Mouse (Mus musculus): ENCODE measurements around the gene Ccdc117. TPM values are rescaled to one million over a fixed set of nuclear protein-coding genes. Genes with fewer than 3 reads are reported as not detected.
"Not testable (repeated sequence)": the region's sequence is repeated elsewhere in the genome, so short reads cannot be mapped to it uniquely, and the experiment has no call there.

Ccdc117 gene
- total RNA-seq, 2 experiments from 2014 or later = 16.3 to 30.0 TPM

DNA sequence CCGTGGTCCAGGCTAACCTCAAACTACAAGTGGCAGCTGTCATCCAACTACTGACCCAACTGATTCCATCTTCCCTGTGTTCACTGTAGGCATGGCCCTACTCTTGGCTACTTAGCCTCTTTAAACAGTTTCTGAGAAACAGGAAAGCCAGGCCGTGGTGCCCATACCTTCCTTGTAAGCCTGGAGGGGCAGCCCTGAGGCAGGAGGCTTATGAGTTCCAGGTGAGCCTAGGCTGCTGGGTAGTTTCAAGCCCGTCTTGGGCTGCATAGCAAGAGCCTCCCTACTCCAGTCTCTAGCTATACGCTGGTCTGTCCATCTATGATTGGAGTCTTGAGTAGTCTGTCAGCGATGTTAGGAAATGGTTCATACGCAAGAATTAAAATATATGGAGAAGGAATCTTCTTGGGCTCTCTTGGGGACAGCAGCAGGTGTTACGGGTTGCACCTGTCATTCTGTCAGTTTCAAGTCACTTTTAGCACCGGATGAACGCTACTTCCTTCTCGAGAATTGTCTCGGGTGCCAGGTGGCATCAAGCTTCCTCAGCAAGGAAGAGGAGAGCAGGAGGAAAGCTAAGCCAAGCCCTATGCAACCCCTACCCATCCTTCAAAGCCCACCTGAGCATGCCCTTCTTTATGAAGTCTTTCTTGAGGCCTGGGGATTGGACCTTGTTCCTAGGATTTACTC is 41.9 kb downstream of the Ccdc117 start:
- TF ChIP-seq CTCF (IDR thresholded peaks at IDR 0.05) = no peak
- DNase-seq = no peak
- no peak overlapping the region for H3K4me3 ChIP-seq
- H3K27ac ChIP-seq = peak overlapping the region; percentile 50; the same call in 1 of the 2 replicates
- intact Hi-C loops (cut with DNase I) = no loop called here

DNA sequence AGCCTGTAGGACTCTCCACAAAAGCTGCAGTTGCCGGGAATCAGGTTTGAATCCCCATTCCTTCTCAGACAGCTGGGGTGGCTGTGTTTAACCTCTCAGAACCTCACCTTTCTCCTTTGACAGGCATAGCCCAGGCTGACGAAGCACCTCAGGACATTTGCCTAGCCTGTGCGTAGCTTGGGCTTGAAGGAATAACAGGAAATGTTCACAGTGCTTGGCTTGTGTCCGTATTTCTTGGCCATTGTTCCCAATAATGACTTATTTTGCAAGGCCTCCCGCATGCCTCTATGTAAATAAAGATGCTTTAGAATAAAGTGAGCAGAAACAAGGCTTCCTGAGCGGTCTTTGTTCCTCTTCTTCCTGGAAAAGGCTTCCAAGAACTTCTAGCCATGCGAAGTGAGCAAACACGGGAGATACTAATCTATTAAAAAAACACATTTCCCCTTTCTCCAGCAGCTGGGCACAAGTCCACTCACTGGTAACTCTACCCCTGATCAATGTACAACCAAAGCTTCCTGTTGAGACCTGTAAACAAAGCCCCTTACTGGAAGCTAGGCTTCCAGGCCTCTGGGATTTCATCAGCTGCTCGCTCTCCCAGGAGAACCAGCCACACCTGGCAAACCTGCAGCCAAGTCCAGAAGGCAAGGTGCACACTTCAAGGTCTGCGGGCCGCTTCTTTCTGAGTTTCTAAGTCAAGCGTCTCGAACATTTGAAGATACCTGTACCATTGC is 42.9 kb downstream of the Ccdc117 start:
- no peak for DNase-seq
- no peak overlapping the region for H3K4me3 ChIP-seq
- TF ChIP-seq CTCF (IDR thresholded peaks at IDR 0.05) = no peak
- intact Hi-C loops (cut with DNase I) = no loop called here
- H3K27ac ChIP-seq = peak overlapping the region; percentile 50

DNA sequence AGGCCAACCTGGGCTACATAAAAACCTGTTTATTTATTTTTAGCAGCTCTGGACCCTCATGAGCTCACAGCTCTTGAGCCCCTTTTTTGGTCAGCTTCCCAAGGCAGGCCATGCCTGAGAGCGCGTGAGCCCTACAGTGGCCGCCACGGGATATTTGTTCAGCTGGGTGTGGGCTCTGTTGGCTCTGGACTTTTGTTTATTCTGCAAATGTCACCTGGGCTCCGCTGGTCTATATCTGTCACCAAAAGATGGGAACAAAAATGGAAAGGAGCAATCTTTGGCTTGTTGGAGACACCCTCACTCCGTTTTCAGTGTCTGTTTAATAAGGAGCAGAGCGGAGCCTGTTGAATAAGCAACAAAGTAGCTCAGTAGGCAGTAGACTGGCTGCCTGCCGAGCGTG is 43.6 kb downstream of the Ccdc117 start:
- H3K4me3 ChIP-seq = no peak overlapping the region
- intact Hi-C loops (cut with DNase I) = no loop called here
- peak overlapping the region; percentile 50 for H3K27ac ChIP-seq
- TF ChIP-seq CTCF (IDR thresholded peaks at IDR 0.05) = no peak
- DNase-seq = no peak

DNA sequence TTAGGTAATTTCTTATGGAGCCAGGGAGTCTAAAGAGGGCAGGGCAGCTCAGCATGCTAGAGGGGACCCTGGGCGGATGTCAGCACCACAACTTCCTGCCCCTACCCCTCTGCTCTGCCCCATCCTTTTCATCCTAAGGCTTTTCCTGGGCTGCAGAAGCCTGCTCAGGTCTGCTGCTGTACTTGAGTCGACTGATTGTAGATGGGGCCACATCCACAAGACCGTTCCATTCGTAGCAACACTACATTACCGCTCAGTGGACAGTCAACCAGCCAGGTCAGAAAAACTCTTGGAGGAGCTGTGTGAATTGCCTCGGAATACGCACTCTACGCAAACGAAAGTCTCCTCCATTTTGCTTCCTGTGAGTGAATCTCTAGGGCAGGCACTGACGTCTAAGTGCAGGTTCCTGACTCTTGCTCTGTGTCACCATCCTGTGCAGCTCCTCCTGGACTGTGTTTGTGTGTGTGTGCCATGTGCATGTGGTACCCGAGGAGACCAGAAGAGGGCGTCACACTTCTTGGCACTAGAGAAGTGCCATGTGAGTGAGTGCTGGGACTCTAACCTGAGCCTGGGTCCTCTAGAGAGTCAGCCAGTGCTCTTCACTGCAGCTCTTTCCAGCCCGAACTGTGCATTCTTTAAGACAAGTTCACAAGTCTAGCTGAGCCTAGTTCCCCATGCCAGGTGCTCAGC is 45.3 kb downstream of the Ccdc117 start:
- intact Hi-C loops (cut with DNase I) = no loop called here

DNA sequence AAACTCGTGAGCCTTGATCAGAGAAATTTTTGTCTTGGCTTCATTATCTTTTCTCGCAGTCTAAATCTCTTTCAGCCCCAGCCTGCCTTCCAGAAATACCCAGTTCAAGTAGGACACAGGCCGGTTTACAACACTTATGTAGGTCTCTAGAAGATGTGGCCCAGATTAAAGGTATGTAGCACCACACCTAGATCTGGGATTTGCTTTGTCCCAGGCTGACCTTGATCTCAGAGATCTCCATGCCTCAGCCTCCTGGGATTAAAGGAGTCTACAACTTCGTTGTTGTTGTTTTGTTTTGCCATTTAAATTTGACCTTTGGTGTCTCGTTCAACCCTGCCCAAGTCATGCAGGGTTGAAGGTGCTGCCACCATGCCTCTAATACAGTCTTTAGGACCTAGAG is 46.1 kb downstream of the Ccdc117 start:
- intact Hi-C loops (cut with DNase I) = no loop called here
- Histone ChIP-seq H3K27ac (no peak overlapping the region), H3K4me3 (no peak overlapping the region)
- DNase-seq = no peak
- TF ChIP-seq CTCF (IDR thresholded peaks at IDR 0.05) = no peak

More for the DNA sequence above, 45.3 kb downstream of the Ccdc117 start:
- Histone ChIP-seq H3K4me3 (no peak overlapping the region), H3K27ac (no peak overlapping the region)
- no peak for TF ChIP-seq CTCF (IDR thresholded peaks at IDR 0.05)
- no peak for DNase-seq

DNA sequence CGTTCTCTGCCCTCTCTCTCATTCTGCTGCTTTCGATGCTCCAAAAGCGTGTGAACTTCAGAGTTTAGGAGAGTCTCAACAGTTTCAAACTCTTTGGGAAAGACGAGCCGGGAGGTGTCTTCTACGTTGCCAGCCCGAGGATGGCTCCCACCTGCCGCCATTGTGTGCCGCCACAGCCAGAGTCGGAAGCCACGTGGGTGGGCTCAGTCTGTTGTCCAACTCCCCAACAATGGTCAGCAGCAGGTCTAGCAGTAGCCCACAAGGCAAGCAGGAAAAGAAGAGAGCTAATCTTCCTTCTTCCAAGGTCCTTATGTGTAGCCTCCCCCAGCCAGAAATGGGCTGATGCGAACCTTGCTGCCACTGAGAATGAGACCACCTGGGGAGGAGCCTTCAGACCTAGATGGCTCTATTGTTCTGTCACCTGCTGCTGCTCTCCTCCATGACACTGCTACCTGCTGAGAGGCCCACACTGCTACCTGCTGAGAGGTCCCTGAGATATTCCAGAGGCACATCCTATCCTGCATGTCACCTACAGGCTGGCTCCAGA is 46.6 kb downstream of the Ccdc117 start:
- TF ChIP-seq CTCF (IDR thresholded peaks at IDR 0.05) = no peak
- intact Hi-C loops (cut with DNase I) = no loop called here
- Histone ChIP-seq H3K4me3 (no peak overlapping the region), H3K27ac (no peak overlapping the region)
- no peak for DNase-seq

DNA sequence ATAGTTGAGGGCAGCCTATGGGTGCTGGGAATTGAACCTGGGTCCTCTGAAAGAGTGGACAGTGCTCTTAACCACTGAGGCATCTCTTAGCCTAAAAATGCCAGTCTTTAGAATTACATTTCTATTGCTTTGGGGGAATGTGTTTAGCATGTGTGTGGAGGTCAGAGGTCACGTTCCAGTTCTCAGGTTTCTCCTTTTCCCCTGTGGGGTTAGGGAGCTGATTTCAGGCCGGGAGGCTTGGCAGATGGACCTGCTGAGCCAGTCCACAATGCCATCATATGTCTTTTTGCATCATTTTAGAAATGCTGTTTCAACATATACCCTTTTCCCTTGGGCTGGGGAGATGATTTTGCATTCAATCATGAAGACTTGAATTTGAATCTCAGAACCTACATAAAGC is 48.1 kb downstream of the Ccdc117 start:
- Histone ChIP-seq H3K4me3 (no peak overlapping the region), H3K27ac (no peak overlapping the region)
- no peak for DNase-seq
- no peak for TF ChIP-seq CTCF (IDR thresholded peaks at IDR 0.05)
- intact Hi-C loops (cut with DNase I) = no loop called here

DNA sequence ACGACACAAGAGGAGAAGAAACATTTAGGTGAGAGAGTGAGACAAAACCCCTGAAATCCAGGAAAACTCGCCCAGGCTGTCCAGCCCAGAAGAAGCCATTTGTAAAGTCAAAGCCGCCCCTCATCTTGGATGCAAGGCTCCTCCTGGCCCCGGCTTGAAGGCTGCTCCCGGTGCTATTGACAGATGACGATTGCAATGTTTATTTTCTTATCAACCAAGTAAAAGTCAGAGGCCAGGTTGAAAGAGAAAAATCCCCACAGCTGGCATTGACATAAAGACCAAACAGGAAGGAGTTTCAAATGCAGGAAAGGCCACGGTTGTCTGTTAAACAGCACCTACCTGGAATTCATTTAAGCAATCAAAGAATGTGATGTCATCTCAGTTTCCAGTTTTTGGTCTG is 50.1 kb downstream of the Ccdc117 start:
- H3K27ac ChIP-seq = no peak overlapping the region

DNA sequence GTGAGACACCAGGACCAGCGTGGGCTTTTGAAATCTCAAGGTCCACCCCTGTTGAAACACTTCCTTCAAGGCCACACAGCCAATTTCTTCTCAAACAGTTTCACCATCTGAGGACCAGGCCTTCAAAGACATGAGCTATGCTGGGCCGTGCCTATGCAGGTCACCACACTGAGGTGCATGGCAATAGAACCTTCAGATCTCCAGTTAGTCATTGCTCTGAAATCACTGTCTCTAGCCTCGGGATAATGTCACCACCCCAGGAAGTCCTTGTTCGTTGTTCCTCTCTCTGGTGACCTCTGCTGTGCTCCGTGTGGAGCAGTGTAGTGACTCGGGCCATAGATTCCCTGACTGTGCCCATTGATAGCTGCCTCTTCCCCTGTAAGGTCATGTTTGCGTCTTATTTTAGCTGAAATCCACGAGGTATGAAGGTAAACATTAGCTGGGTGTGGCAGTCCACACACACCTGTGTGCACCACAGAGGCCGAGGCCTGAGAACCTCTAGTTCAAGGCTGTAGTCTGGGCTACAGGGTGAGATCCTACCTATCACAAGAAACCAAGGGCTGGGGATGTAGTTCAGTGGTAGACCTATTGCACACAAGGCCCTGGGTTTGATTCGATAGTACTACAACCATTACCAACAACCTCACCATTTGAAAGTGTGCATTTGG is 50.9 kb downstream of the Ccdc117 start:
- intact Hi-C loops (cut with DNase I) = no loop called here
- no peak overlapping the region for H3K27ac ChIP-seq
- no peak for DNase-seq
- H3K4me3 ChIP-seq = no peak overlapping the region
- no peak for TF ChIP-seq CTCF (IDR thresholded peaks at IDR 0.05)

More for the DNA sequence above, 50.1 kb downstream of the Ccdc117 start:
- intact Hi-C loops (cut with DNase I) = no loop called here
- H3K4me3 ChIP-seq = no peak overlapping the region
- no peak for DNase-seq
- TF ChIP-seq CTCF (IDR thresholded peaks at IDR 0.05) = no peak

DNA sequence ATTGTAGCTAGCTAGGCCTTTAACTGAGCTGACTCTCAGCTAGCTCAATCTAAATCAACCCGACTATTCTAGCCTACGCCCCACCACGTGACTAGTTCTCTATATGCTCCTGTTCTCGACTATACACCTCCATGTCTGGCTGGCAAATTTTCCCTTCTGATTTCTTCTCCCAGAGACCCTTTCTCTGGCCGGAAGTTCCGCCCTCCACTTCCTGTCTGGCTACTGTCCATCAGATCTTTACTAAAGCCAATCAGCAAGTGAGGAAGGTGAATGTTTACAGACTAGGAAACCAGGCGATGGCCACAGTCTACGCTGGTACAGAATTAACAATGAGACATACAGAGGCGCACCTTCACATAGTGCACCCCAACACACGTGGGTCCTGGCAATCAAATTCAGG is 52.6 kb downstream of the Ccdc117 start:
- DNase-seq, H3K27ac ChIP-seq, H3K4me3 ChIP-seq: not testable (repeated sequence)
- intact Hi-C loops (cut with DNase I) = loop anchor here (5.0 kb wide), 1 partner anchor 53 kb away; the partner anchor contains the start of gene Ccdc117

DNA sequence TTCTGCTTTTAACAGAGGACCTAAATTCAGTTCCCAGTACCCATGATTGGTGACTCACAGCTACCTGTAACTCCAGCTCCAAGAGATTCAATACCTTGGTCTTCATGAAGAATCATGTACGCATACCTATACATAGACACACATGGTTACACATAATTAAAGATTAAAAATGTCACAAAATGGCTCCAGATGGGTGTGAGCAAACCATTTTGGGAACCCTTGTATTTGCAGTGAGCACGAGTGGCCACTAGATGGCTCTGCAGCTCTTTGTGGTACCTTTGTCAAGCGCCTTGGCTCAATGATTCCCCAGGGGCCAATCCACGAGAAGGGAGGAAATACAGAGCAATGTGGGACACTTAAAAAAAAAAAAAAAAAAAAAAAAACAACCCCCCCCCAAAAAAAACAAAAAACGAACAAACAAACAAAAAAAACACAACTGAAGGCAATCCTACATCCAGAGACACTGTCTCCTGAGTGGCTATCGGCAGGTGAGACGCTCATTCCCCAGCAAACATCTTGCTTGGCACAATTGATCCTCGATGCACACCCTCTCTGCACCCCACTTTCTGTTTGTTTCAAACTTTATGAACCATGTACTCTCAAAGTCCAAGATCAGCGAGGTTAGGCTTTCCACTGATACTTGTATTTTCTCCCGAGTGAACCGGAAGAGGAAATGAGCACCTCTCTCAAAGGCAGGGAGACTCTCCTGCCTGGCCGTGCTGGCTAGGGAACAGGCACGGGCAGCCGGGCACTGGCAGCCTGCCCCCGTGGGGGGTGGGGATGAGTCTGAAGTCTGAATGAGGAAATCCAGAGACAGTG is 56.6 kb downstream of the Ccdc117 start:
- intact Hi-C loops (cut with DNase I) = loop anchor here (1.0 to 5.0 kb wide), 4 partner anchors 37 to 205 kb away; partner anchors contain the start of gene Ccdc117
- peak; percentile 85 for TF ChIP-seq CTCF (IDR thresholded peaks at IDR 0.05)
- Histone ChIP-seq H3K4me3 (peak overlapping the region; percentile 79), H3K27ac (peak overlapping the region; percentile 89)
- DNase-seq = peak; percentile 86

Data from gastrocnemius, adult 2 months (tissue).